Mouse (Mus musculus) CD4-positive, CD25-positive, alpha-beta regulatory T cell (primary cell): ENCODE measurements around the gene Ly6f. TPM values are rescaled to one million over a fixed set of nuclear protein-coding genes. Genes with fewer than 3 reads are reported as not detected.

Experiments used
- polyA plus RNA-seq: library from polyadenylated mRNA; unstranded; fragments of 100-300 nt; shearing (Covaris generic); gene quantifications from one replicate; pipeline ENCODE4 v1.2.1, GENCODE M21; 2017

Gene Ly6f
- polyA plus RNA-seq: not detected

DNA sequence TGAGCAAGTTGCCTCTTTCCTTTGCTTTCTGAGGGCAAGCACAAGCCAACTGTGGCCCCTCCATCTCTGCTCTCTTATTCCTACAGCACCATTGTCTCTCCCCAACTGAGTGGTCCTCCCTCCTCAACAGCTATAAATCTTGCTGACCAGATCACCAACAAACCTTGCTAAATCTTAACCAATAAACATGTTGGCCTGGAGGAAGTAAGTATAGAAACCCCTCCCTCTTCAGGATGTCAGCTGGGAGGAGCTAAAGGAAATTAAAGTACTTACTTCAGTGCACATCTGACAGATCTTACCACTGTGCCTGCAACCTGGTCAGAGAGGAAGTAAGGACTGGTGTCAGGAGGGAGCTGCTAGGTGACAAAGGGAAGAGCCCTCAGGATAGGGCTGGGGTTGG, at the start of gene Ly6f:
Gene Ly6f (plus strand): TSS at position 301 of the 400 bp plus-strand sequence.

Other genes with a start within 250 kb of the Ly6f start
- gene Ly6c1, start 219.6 kb upstream of the Ly6f start, polyA plus RNA-seq: 353 TPM
- 10.1 TPM for gene Ly6c2, start 156.5 kb upstream of the Ly6f start, polyA plus RNA-seq
- not detected for gene Ly6g, start 113.2 kb upstream of the Ly6f start, polyA plus RNA-seq
- not detected for gene BC025446, start 52.0 kb upstream of the Ly6f start, polyA plus RNA-seq